Mouse (Mus musculus): ENCODE results near the gene E2f6.

Gene E2f6

GRCm38 (mm10) chr12:16800959-16801315 lies 9.8 kb upstream of the E2f6 start:
- peak; percentile 62 for DNase-seq

DNA sequence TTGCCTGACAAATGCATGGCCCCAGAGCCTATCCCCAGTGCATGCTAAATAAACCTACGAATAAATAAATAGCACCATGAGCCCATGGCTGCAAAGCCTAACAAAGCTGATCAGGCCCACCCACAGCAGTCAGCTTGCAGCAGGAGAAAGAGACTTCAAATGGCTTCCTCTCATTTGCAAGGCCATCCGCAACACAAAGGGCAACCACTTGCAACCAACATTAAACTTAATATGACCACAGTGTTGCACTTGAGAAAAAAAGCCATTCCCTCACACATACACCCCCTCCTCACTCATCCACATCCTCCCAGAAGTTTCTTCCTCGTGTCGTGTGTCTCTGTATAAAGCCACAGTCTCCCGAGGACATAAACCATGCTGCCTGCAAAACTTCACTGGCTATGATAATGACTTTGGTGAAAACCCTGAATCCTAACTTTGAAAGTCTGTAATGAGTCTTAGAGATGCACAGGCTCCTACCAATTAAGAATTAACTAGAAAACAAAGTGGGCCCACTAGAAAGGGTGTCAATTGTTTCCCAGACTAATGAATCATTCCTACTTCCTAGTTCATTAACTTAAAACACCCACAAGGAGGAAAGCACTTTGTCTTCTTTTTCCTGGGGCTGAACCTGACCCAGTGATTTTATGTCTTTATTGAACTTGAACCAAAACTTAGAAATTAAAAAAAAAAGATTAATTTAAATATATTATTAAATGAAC lies 7.4 kb upstream of the E2f6 start:
- peak; percentile 60 for DNase-seq

- peak; percentile 66 for DNase-seq
These were observed 6.8 kb upstream of the E2f6 start for GRCm38 (mm10) chr12:16803956-16804430.

DNA sequence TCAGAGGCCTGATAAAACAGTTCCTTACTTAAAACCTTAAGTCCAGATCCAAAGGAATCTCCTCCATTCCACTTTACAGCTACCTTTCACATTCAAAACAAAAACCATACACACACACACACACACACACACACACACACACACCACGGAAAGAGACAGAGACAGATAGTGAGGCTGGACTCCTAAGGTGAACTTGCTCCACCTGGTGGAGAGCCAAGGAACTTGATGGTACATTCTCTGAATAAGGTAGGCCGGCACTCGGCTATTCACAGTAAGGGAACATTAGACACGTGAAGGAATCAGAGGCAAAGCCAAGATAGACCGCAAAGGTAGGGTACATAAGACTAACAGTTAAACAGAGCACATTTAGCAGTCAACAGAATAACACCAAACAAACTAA lies 5.3 kb upstream of the E2f6 start:
- peak; percentile 90 for DNase-seq

DNA sequence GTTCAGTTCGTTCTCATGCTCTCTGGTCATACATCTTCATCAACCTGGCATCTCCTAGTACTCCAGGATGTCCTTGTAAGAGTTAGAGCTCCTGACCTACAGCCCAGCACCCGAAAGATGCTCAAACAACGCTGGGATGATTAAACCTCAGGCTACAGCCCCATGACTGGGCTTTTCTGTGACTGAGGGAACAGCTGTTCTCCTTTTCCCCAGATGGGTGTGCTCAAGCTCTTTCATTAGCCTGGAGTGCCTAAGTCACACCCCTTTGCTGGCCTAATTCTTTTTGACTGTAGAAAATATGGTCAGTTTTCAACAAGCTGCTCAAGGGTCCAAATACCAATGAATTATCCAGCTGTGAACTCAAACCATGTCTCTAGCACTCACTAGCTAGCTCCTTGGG lies 2.7 kb upstream of the E2f6 start:
- DNase-seq, result peak; percentile 75

GRCm38 (mm10) chr12:16811477-16811876 lies 714 bp downstream of the E2f6 start:
- no peak for DNase-seq

GRCm38 (mm10) chr12:16817147-16817546 lies 6.4 kb downstream of the E2f6 start:
- DNase-seq, result no peak

DNA sequence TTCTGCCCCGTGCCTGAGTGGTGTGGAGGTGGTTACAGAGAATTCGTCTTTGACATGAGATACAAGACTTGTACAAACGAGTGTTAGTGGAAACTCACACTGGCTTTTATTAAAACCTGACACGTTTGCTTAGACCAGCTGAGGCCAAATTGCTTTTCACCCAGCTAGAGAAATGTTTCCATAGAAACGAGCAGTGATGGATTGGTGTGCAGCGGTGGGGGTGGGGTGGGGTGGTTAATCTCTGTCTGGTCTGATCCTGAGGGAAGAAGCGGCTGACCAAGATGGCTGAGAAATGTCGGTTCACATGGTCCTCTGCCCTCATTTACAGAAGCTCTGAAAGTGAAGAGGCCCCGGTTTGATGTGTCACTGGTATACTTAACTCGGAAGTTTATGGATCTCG lies 7.8 kb downstream of the E2f6 start:
- DNase-seq, result peak; percentile 42

GRCm38 (mm10) chr12:16820761-16821160 lies 10.0 kb downstream of the E2f6 start:
- DNase-seq, result no peak

- no peak for DNase-seq
These were observed 11.5 kb downstream of the E2f6 start for GRCm38 (mm10) chr12:16822181-16822734.

GRCm38 (mm10) chr12:16823701-16824100 lies 12.9 kb downstream of the E2f6 start:
- DNase-seq, result no peak

- DNase-seq, result no peak
These were observed 17.7 kb downstream of the E2f6 start for GRCm38 (mm10) chr12:16828505-16828904.

GRCm38 (mm10) chr12:16829785-16830184 lies 19.0 kb downstream of the E2f6 start:
- no peak for DNase-seq

DNA sequence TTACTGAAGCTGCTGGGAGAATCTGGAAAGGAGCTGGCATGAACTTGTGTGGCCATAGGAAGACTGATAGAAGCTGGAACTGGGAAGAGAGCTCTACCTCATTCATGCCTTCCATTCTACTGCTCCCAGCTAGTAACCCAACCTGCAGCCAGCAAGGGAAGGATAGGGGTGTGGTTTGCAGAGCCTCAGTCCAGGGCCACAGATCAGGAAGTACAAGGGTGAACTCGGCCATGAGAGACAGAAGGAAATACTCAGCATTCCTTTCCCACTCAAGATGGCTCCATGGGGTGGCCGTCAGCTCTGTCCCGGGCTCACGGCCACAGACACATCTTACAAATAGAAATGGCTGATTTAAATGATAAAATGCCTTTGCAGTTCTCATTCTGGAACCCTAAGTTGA lies 20.3 kb downstream of the E2f6 start:
- no peak for DNase-seq

DNA sequence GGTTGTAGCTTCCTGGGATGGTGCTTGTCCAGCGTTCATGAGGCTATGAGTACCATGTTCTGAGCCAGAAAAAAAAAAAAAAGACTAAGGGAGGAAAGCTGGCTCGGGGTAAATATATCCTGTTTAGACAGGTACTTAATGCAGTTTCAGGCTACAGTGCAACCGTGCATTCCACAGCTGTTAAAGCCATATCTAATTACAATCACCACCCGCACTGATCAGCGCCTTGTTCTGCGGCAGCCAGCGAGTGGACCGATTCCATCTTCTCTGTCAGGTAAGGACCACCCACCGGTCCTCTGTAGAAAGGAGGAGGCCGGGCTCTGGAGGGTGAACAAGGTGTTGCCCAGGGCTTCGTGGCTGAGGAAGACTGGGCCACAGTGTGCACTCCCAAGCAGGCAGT lies 23.9 kb downstream of the E2f6 start:
- no peak for DNase-seq

DNA sequence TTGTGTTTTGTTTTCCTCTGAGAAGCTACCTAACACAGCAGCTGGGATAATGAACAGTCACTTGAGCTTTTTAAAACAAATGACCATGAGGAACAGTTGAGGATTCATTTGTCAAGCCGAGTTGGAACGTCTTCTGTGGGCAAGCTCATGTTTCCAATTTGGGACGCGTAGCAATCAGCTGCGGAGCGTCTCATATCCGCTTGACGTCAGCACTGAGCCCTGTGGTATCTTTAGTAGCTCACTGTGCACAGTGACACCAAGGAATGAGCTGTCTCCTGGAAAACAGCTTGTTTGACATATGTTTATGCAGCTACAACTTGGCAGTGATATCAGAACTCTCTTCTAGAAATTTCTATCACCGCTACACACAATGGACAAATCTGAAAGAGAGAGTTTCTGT lies 25.4 kb downstream of the E2f6 start:
- no peak for DNase-seq

DNA sequence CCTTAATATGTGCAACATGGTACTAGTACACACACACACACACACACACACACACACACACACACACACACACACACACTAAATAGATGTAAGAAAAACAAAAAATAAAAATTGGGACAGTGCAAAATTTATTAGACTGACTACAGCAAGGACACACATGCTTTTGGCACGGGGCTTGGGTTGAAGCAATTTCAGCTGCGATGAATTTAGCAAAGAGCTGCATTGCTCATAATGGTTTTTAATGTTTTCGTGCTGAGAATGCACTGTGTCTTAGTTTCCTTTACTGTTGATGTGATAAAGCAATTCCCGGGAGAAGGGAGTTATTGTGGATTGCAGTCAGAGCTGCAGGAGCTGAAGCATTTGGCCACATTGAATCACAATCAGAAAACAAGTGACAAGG lies 27.0 kb downstream of the E2f6 start:
- DNase-seq, result no peak

GRCm38 (mm10) chr12:16840842-16841782 lies 30.3 kb downstream of the E2f6 start:
- DNase-seq, result no peak

DNA sequence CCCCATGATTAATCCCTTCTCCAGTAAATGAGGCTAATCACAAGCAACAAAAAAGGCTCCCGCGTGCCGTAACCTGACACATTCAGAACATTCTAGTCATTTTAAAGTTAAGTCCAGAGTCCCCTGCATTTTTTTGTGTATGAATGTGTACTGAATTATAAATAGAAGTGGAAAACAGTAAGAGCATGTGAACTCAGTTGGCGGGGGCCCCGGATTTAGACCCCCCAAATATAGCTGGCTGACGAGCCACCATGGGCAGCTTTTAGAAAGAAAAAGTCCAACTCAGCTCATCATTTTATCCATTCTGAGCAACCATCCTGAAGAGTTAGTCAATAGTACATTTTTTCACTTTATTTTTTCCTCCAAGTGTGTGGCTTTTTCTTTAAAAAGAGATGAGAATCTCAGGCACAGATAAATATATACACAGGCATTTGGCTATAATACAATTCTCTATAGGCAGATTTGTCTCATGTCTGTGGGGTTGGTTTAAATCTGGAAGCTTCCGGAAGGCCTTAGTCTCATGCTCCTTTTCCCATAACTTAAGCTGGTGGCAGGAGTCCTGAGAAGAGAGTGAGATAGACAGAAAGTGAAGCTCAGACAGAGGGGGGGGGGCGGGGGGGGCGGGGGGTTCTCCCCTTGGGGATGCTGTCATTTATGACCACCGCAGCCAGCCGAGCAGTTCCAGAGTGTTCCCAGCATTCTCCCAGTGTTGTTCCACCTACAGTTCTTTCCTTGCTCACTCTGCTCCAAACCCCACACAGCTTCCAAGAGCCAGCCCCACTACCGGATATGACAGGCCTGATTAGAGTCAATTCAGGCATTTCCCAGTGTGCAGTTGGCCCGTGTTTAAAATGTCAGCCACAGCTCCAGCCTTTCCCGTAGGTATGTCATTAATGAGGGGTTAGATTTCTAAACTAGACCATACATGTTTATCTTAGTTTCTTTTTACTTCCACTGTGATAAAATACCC lies 34.1 kb downstream of the E2f6 start:
- DNase-seq, result peak; percentile 68

DNA sequence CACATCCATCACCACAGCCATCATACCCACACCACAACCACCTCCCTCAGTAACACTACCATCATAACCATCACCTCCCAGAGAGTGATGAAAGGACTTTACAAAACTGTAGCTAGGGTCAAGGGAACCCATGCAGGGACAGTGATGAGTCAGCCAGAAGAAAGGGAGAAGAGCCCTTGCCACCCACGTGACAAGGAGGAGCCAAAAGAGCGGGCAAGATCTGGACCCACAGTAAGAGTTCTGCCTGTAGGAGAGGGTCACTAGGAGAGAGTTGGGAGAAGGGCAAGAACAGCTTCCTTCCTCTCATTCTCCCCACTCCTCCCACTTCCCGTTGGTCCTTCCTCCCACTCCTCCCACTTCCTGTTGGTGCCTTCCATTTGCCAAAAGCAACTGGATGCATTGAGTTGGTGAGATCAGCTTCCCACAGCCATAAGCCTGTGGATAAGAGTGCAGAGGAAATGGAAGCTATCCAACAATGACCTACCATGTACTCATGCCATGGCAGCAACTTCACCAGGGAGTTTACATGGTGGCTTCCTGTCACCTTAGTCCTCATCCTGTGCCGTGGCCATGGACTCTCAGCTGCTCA lies 36.5 kb downstream of the E2f6 start:
- no peak for DNase-seq

DNA sequence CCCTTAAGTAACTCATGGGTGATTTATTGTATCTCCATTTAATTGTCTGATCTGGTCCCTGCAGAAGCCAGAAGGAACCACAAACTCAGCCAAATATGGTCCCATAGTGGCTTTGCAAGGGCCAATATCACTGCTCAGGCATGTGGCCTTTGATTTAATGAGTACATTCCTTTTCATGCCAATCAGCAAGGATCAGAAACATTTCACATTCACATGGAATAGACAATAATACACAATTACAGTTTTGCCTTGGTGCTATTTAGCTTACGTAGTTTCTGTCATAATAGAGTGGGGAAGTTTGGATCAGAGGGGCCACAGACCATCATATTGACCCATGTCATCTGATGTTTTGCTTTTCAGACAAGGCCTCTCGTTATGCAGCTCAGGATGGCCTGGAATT lies 37.7 kb downstream of the E2f6 start:
- DNase-seq, result no peak

- no peak for DNase-seq
These were observed 39.1 kb downstream of the E2f6 start for GRCm38 (mm10) chr12:16849821-16850220.
